Mouse (Mus musculus): ENCODE data around the gene Shisal2a.

DNA sequence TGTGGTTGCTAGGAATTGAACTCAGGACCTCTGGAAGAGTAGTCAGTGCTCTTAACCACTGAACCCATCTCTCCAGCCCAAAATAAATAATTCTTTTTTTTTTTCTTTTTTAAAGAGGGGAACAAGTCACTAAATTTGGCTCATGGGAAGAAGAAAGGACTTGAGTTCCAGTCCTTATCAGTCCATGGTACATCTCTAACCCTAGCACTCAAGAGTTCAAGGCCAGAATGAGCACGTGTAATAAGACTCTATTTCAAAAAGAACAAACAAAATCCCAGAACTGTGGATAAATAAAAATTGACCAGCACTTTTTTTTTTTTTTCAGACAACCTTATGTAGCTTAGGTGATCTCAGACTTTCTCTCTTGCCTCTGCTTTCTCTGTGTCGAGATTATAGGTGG lies 46.4 kb downstream of the Shisal2a start:
- TF ChIP-seq CTCF (IDR thresholded peaks at IDR 0.05; ENCODE audit: low read depth), result no peak
- TF ChIP-seq EP300 (IDR thresholded peaks at IDR 0.05; ENCODE audit: low read depth), result no peak

All from liver, embryonic 14.5 days (tissue).